In the genomic region with DNA sequence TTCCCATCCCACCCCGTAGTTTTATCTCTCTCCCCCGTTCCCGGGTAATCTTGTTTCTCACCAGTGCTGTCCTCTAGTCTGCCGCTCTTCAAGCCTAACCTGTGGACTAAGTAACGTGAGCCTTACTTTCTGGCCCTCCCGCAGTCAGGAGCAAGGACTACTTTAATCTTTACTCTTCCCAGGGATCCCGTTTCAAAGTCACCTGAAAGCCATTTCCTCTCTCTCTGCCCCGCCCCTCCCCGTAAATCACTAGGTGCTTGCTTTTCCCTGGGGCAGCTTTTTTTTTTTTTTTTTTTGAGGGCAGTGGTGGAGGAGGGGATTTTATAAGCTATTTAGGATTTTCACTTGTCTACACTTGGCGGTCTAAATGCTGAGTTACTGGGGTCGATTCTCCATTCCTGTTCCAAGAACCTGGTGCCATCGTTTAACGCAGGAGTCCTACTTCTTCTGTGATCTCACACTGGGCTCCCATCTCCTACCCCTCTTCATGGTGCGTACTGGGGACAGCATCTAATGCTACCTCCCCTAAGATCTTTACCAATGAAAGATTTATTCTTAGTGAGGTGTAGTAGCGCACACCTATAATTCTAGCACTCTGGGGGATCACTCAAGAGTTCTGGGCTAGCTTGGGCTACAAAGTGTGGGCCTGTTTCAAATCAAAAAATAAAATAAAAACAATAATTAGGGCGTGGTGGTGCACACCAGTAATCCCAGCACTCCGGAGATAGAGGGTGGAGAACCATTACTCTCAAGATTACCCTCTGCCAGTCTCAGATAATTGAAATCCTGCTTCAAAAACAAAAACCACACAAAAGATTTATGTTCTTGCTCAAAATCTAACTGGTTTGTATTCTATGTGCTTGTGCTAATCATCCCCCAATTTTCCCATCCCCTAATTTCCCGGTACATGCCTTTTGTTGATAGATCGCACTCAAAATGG, we compare ENCODE assay signal across 8 mouse cellular contexts. TPM values are rescaled to one million over a fixed set of nuclear protein-coding genes. Genes with fewer than 3 reads are reported as not detected.
A peak's percentile ranks its signal among the peaks of the same experiment; 100 is the strongest.
DNase-seq lines count a peak whose midpoint lies in the region; ATAC-seq and TF ChIP-seq lines count a peak whose summit lies in the region.

No protein-coding gene starts in this region.

- H3K4me1 ChIP-seq in lung, embryonic 14.5 days (ENCODE audit: insufficient read depth): 0 out of 2 replicates have a peak, but pooled peaks cover 8% of the 10 kb centered on the region
- H3K4me1 ChIP-seq in embryonic fibroblast, embryonic 13.5 days (ENCODE audit: control insufficient read depth, insufficient read depth, low read length): peaks cover 20% of the 10 kb centered on the region
- peaks cover 56% of the 10 kb centered on the region for H3K4me1 ChIP-seq in kidney, embryonic 16.5 days (ENCODE audit: insufficient read depth, low read length)
- peaks cover 17% of the 10 kb centered on the region for H3K4me1 ChIP-seq in neural tube, embryonic 12.5 days

- peak overlapping the region; percentile 82 for H3K9ac ChIP-seq in lung, embryonic 14.5 days
- peak overlapping the region; percentile 88 for H3K9ac ChIP-seq in kidney, embryonic 16.5 days (replicated peaks; ENCODE audit: low read length)
- H3K9ac ChIP-seq in neural tube, embryonic 12.5 days: no peak overlapping the region

- ATAC-seq in lung, embryonic 14.5 days (ENCODE audit: insufficient read depth): no peak
- ATAC-seq in kidney, embryonic 16.5 days (ENCODE audit: low FRiP score, low TSS enrichment): peak; percentile 18; the same call in 1 of the 2 replicates
- no peak for ATAC-seq in neural tube, embryonic 12.5 days (ENCODE audit: low FRiP score, low read depth)
- ATAC-seq in erythroid progenitor cell, adult 5-6 weeks (replicated peaks; ENCODE audit: low FRiP score, poor library complexity, severe bottlenecking): no peak

- no peaks in the 10 kb centered on the region for H3K9me3 ChIP-seq in lung, embryonic 14.5 days (ENCODE audit: low read depth, low read length)
- H3K9me3 ChIP-seq in kidney, embryonic 16.5 days (ENCODE audit: low read length): no peaks in the 10 kb centered on the region
- no peaks in the 10 kb centered on the region for H3K9me3 ChIP-seq in neural tube, embryonic 12.5 days

- no peaks in the 10 kb centered on the region for H3K36me3 ChIP-seq in lung, embryonic 14.5 days (ENCODE audit: insufficient read depth)
- H3K36me3 ChIP-seq in kidney, embryonic 16.5 days (ENCODE audit: insufficient read depth, low read length): no peaks in the 10 kb centered on the region
- no peaks in the 10 kb centered on the region for H3K36me3 ChIP-seq in neural tube, embryonic 12.5 days

- H3K27me3 ChIP-seq in lung, embryonic 14.5 days (ENCODE audit: insufficient read depth, low read length): peaks cover 26% of the 10 kb centered on the region
- H3K27me3 ChIP-seq in kidney, embryonic 16.5 days (ENCODE audit: insufficient read depth, low read length): no peaks in the 10 kb centered on the region
- H3K27me3 ChIP-seq in neural tube, embryonic 12.5 days (replicated peaks): peaks cover 56% of the 10 kb centered on the region

- peak overlapping the region; percentile 86 for H3K4me2 ChIP-seq in lung, embryonic 14.5 days
- H3K4me2 ChIP-seq in kidney, embryonic 16.5 days (replicated peaks; ENCODE audit: low read depth, low read length): peak overlapping the region; percentile 96
- peak overlapping the region; percentile 97 for H3K4me2 ChIP-seq in neural tube, embryonic 12.5 days (replicated peaks)

- DNase-seq in lung, embryonic 14.5 days: peak; percentile 24
- no peak for DNase-seq in lung, adult 18-20 months
- DNase-seq in left cerebral cortex, postnatal 14 days (ENCODE audit: low spot score in 2 of 2): no peak
- no peak for DNase-seq in adrenal gland, postnatal 10 days

- H3K27ac ChIP-seq in lung, embryonic 14.5 days (ENCODE audit: low read depth): no peak overlapping the region
- no peak overlapping the region for H3K27ac ChIP-seq in embryonic fibroblast, embryonic 13.5 days (ENCODE audit: insufficient read depth, low read length)
- peak overlapping the region; percentile 94 for H3K27ac ChIP-seq in kidney, embryonic 16.5 days (ENCODE audit: low read length)
- H3K27ac ChIP-seq in neural tube, embryonic 12.5 days: no peak overlapping the region

- intact Hi-C loops in left cerebral cortex, postnatal 14 days (cut with DNase I): no loop called here

- no peak for TF ChIP-seq POLR2A in embryonic fibroblast, embryonic 13.5 days (IDR thresholded peaks at IDR 0.05; ENCODE audit: low read depth, low read length)

- H3K4me3 ChIP-seq in lung, embryonic 14.5 days (ENCODE audit: low read depth, low read length): peak overlapping the region; percentile 73
- peak overlapping the region; percentile 84 for H3K4me3 ChIP-seq in embryonic fibroblast, embryonic 13.5 days (ENCODE audit: insufficient read depth, low read length)
- H3K4me3 ChIP-seq in kidney, embryonic 16.5 days (ENCODE audit: low read length): peak overlapping the region; percentile 78
- H3K4me3 ChIP-seq in neural tube, embryonic 12.5 days: peak overlapping the region; percentile 59

- WGBS in lung, embryonic 14.5 days: 3% methylated on average over 19 of the region's 19 CpGs
- WGBS in kidney, embryonic 16.5 days: 3% methylated on average over 19 of the region's 19 CpGs
- WGBS in neural tube, embryonic 12.5 days: 1% methylated on average over 19 of the region's 19 CpGs

- no peak for TF ChIP-seq CTCF in lung, embryonic 14.5 days (IDR thresholded peaks at IDR 0.05; ENCODE audit: low read depth)
- no peak for TF ChIP-seq CTCF in embryonic fibroblast, embryonic 13.5 days (IDR thresholded peaks at IDR 0.05; ENCODE audit: borderline replicate concordance, insufficient read depth, low read length)

RNA-seq across cellular contexts. Expression of gene Plekhg3, which starts 1.6 kb away (rescaled TPM):
- 9.0 and 9.7 TPM in 2 replicates for polyA plus RNA-seq in lung, embryonic 14.5 days (2014; fragmentation: Nextera tagmentation; extraction: Ambion mirVana)
- 21.8 and 25.1 TPM in 2 replicates for polyA plus RNA-seq in embryonic fibroblast, embryonic 13.5 days (2011; ENCODE audit: insufficient read length, low read depth, missing spikeins)
- polyA plus RNA-seq in kidney, embryonic 16.5 days (2015; fragmentation: Nextera tagmentation; extraction: Ambion mirVana): 23.0 and 24.8 TPM in 2 replicates
- polyA plus RNA-seq in neural tube, embryonic 12.5 days (2016; fragmentation: Nextera tagmentation; extraction: Ambion mirVana): 1.9 and 2.0 TPM in 2 replicates
- 1 to 10 TPM; 7.0 to 9.7 TPM for total RNA-seq in left cerebral cortex, postnatal 14 days (2021)
- 10 to 100 TPM; 21.1 to 22.0 TPM for total RNA-seq in adrenal gland, postnatal 10 days (2021)
- total RNA-seq in erythroid progenitor cell, adult 5-6 weeks (2015; ENCODE audit: low replicate concordance): 1.8 and 4.6 TPM in 2 replicates
- 2.4 and 3.4 TPM in 2 replicates for total RNA-seq in erythroid progenitor cell, adult 5-6 weeks (2017; ENCODE audit: low replicate concordance)
